Mouse (Mus musculus): ENCODE data around the gene Atg101.

DNA sequence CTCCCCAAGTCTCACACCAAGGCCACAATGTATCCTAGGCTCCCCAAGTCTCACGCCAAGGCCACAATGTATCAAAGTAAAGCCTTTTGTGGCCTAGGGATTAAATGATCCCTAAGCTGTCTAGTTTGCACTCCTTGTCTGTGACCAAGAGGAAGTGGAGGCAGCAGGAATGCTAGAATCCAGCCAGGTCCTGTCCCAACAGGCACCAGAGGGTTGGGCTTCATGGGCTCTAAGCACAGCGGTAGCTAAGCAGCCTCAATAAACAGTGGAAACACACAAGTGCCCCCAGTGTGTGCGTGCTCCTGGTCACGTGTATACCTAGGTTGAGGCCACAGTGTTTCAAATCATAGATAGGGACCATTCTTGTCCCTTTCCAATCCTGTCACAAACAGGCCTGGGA lies 54.3 kb downstream of the Atg101 start:
- no peak for TF ChIP-seq GATA1 (IDR thresholded peaks at IDR 0.05; ENCODE audit: low read length)
- no peak for TF ChIP-seq TAL1 (IDR thresholded peaks at IDR 0.05; ENCODE audit: low read length)
